Mouse (Mus musculus) kidney, embryonic 15.5 days (tissue): ENCODE data around the gene 4930548H24Rik. TPM values are rescaled to one million over a fixed set of nuclear protein-coding genes. Genes with fewer than 3 reads are reported as not detected.
"Not testable (repeated sequence)": the region's sequence is repeated elsewhere in the genome, so short reads cannot be mapped to it uniquely, and the experiment has no call there.

Source experiments
- ATAC-seq: fragments of 200-750 bp; cut with Nextera tagmentation; replicated peaks from 2 replicates; pipeline ENCODE4 v1.8.0; 2017; ENCODE audit warnings: moderate TSS enrichment; ENCODE audit not compliant: low FRiP score
- H3K27ac ChIP-seq: fragments of 300-500 bp; sonication (generic); 2 replicates; pipeline ENCODE4 v1.5.1; 2015; ENCODE audit warnings: mild to moderate bottlenecking, inconsistent platforms
- H3K27me3 ChIP-seq: fragments of 300-500 bp; sonication (generic); 2 replicates; pipeline ENCODE4 v1.6.1; 2015; ENCODE audit warnings: inconsistent platforms
- H3K36me3 ChIP-seq: fragments of 300-500 bp; sonication (generic); 2 replicates; pipeline ENCODE4 v1.6.1; 2015; ENCODE audit warnings: inconsistent platforms
- H3K4me1 ChIP-seq: fragments of 300-500 bp; sonication (generic); 2 replicates; pipeline ENCODE4 v1.6.1; 2015; ENCODE audit warnings: inconsistent platforms
- H3K4me2 ChIP-seq: fragments of 300-500 bp; sonication (generic); 2 replicates; pipeline ENCODE4 v1.6.1; 2015; ENCODE audit warnings: moderate library complexity, mild to moderate bottlenecking, inconsistent platforms
- H3K4me3 ChIP-seq: fragments of 300-500 bp; sonication (generic); replicated peaks from 2 replicates; pipeline ENCODE4 v1.5.1; 2015; ENCODE audit warnings: mild to moderate bottlenecking, inconsistent platforms
- H3K9ac ChIP-seq: fragments of 300-500 bp; sonication (generic); 2 replicates; pipeline ENCODE4 v1.6.1; 2015; ENCODE audit warnings: mild to moderate bottlenecking, inconsistent platforms
- H3K9me3 ChIP-seq: fragments of 300-500 bp; sonication (generic); replicated peaks from 2 replicates; pipeline ENCODE4 v1.6.1; 2016; ENCODE audit warnings: inconsistent platforms
- WGBS: fragments of 180-500 bp; shearing (Covaris S2); methylation state at CpG from one replicate; pipeline ENCODE4 v1.1.7; 2015; ENCODE audit warnings: mixed read lengths; 5-methylcytosine and 5-hydroxymethylcytosine counted together
- polyA plus RNA-seq: library from polyadenylated mRNA; unstranded; fragments of >200 nt; fragmentation: Nextera tagmentation; extraction: Ambion mirVana; gene quantifications from 2 replicates; pipeline ENCODE4 v1.2.1, GENCODE M21; 2015

4930548H24Rik gene
- polyA plus RNA-seq, 1 experiment from 2014 or later, result not detected

GRCm38 (mm10) chr5:31494513-31495297, 9.2 kb downstream of the 4930548H24Rik start, which contains the start of gene Gpn1:
Gpn1 (plus strand) TSS chr5:31494741.
- H3K36me3 ChIP-seq, result peaks cover 37% of the 10 kb centered on the region
- peak within 1 kb of the TSS; percentile 82 for H3K4me2 ChIP-seq
- no peaks in the 10 kb centered on the region for H3K9me3 ChIP-seq
- H3K27ac ChIP-seq, result no peak within 1 kb of the TSS
- WGBS, result under 1% methylated on average over 49 of the region's 49 CpGs
- ATAC-seq, result peak; percentile 100
- H3K4me1 ChIP-seq, result peaks cover 10% of the 10 kb centered on the region
- H3K9ac ChIP-seq, result peak within 1 kb of the TSS; percentile 76
- H3K27me3 ChIP-seq, result peaks cover 9% of the 10 kb centered on the region; the same call in 1 of the 2 replicates
- peak within 1 kb of the TSS; percentile 91 for H3K4me3 ChIP-seq

DNA sequence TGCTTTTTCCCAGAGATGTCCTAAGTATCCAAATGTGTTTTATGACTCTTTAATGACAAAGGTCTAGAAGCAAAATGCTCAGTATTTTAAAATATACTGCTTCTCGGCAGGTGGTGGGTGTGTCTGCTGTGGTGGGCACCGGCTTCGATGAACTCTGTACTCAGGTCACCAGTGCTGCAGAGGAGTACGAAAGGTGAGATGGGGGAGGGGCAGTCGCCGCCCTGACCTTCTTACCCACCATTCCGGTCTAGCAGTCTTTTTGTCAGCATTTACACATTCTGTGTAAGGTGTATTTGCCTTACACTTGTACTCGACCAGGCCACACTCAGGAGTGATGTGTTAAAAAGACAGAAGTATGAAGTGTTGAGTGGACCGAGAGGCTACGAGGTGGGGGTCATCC, 19.3 kb downstream of the 4930548H24Rik start:
- Histone ChIP-seq H3K9ac (no peak overlapping the region), H3K4me3 (no peak overlapping the region), H3K27me3 (no peaks in the 10 kb centered on the region), H3K4me2 (no peak overlapping the region), H3K27ac (no peak overlapping the region), H3K4me1 (no peaks in the 10 kb centered on the region), H3K36me3 (peaks cover 96% of the 10 kb centered on the region), H3K9me3 (no peaks in the 10 kb centered on the region)
- WGBS, result 84% methylated on average over 10 of the region's 10 CpGs
- ATAC-seq, result no peak

- Histone ChIP-seq H3K36me3 (peaks cover 93% of the 10 kb centered on the region), H3K9me3 (no peaks in the 10 kb centered on the region), H3K27ac (no peak overlapping the region), H3K4me3 (no peak overlapping the region), H3K4me1 (no peaks in the 10 kb centered on the region), H3K4me2 (no peak overlapping the region), H3K9ac (no peak overlapping the region), H3K27me3 (no peaks in the 10 kb centered on the region)
- 78% methylated on average over 1 of the region's 1 CpGs for WGBS
- ATAC-seq, result no peak
These were observed 26.9 kb downstream of the 4930548H24Rik start for GRCm38 (mm10) chr5:31512481-31512880.

DNA sequence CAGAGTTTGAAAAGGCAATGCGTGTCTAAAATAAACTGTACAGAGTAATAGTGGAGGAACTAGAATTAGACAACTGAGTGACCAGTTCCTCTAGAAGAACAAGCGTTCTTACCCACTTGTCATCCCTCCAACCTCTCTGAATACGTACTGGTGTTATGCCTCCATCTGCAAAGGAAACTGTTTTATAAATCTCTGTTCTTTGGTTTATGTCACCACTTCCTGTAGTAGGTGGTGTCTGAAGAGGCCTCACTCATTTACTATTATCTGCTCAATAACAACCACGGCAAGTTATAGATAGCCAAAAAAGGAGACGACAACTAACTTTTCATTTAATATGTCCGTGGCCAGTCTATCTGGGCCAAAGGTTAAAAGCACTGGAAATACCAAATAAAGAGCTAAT, 35.0 kb downstream of the 4930548H24Rik start:
- ATAC-seq, result no peak
- WGBS, result 91% methylated on average over 6 of the region's 6 CpGs

DNA sequence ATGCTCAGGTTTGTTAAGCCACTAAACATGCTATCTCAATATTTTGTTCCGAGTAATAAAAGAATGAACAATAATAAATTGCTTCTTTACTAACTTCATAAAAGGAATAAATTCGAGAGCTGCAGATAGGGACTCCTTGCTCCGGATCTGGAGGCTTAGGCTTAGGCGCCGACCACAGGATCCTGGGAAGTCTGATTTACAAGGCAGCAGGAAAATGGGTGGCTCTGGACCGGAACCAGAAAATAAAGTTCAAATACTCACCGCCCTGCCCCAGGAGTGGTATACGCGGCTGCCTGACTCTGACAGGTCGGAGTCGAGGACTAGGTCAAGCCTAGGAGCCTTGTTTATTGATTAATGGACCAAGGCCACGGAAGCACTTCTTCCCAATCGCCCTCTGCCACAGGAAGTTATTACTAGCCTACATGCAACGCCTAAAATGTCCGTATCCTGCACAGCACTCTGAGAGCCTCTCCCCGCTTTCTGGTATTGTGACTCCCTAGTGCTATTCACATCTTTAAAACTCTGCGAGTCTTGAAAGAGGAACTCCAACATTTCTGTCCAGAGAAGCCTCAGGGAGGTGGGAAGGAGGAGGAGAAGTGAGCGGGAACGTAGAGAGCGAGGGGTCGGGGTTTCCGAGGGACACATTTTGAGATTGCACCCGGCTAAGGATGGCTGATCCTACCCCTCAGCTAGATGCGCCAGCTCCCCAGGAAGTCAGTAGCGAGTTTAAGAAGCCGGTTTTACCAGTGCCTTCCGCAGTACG, 41.0 kb downstream of the 4930548H24Rik start, which contains the start of gene Slc4a1ap:
Gene Slc4a1ap, plus strand, starts transcription at position 642 of the 763 bp plus-strand sequence.
- Histone ChIP-seq H3K4me3 (peak within 1 kb of the TSS; percentile 84), H3K9ac (peak within 1 kb of the TSS; percentile 86), H3K27ac (peak within 1 kb of the TSS; percentile 93), H3K36me3 (peaks cover 48% of the 10 kb centered on the region), H3K9me3 (no peaks in the 10 kb centered on the region), H3K4me2 (peak within 1 kb of the TSS; percentile 94), H3K4me1 (peaks cover 21% of the 10 kb centered on the region), H3K27me3 (no peaks in the 10 kb centered on the region)
- WGBS, result under 1% methylated on average over 28 of the region's 28 CpGs
- peak; percentile 77 for ATAC-seq

More for the DNA sequence above, 35.0 kb downstream of the 4930548H24Rik start:
- Histone ChIP-seq H3K4me1 (peaks cover 2% of the 10 kb centered on the region), H3K4me3 (no peak overlapping the region), H3K9ac (no peak overlapping the region), H3K9me3 (no peaks in the 10 kb centered on the region), H3K4me2 (no peak overlapping the region), H3K27ac (no peak overlapping the region), H3K36me3 (peaks cover 75% of the 10 kb centered on the region), H3K27me3 (no peaks in the 10 kb centered on the region)

GRCm38 (mm10) chr5:31527117-31527680, 41.7 kb downstream of the 4930548H24Rik start:
- H3K9me3 ChIP-seq, result no peaks in the 10 kb centered on the region
- H3K27me3 ChIP-seq, result no peaks in the 10 kb centered on the region
- H3K27ac ChIP-seq, result peak overlapping the region; percentile 93
- peak overlapping the region; percentile 86 for H3K9ac ChIP-seq
- H3K4me2 ChIP-seq, result peak overlapping the region; percentile 94
- 3% methylated on average over 40 of the region's 40 CpGs for WGBS
- 0 out of 2 replicates have a peak, but pooled peaks have one; percentile 33 for ATAC-seq
- H3K4me1 ChIP-seq, result peaks cover 21% of the 10 kb centered on the region
- peak overlapping the region; percentile 84 for H3K4me3 ChIP-seq
- peaks cover 49% of the 10 kb centered on the region for H3K36me3 ChIP-seq

- Histone ChIP-seq H3K9ac (peak within 1 kb of the TSS; percentile 86), H3K4me2 (peak within 1 kb of the TSS; percentile 94), H3K4me3 (peak within 1 kb of the TSS; percentile 84), H3K27ac (peak within 1 kb of the TSS; percentile 93), H3K4me1 (peaks cover 21% of the 10 kb centered on the region), H3K36me3 (peaks cover 49% of the 10 kb centered on the region)
- ATAC-seq, H3K9me3 ChIP-seq, H3K27me3 ChIP-seq: not testable (repeated sequence)
- 83% methylated on average over 11 of the region's 11 CpGs for WGBS
These were observed 42.2 kb downstream of the 4930548H24Rik start, which contains the start of gene Supt7l for GRCm38 (mm10) chr5:31527707-31528106. Supt7l (minus strand) TSS chr5:31527807.

DNA sequence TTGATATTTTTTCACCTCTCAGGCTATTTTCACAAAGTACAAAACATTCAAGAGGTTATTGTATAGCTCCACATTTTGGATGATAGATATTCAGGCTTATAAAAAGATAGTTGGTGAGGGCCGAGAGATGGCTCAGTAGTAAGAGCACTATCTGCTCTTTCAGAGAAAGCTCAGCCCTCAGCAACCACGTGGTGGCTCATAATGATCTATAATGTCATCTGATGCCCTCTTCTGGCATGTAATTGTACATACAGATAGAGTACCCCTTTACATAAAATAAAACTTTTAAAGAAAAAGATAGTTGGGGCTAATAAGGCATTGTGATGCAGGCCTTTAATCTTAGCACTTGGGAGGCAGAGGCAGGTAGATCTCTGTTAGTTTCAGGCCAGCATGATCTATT, 43.0 kb downstream of the 4930548H24Rik start:
- WGBS, result 57% methylated on average over 2 of the region's 2 CpGs
- H3K4me2 ChIP-seq, result peak overlapping the region; percentile 94; the same call in 1 of the 2 replicates

GRCm38 (mm10) chr5:31535228-31535627, 49.7 kb downstream of the 4930548H24Rik start:
- Histone ChIP-seq H3K9me3 (no peaks in the 10 kb centered on the region), H3K27ac (no peak overlapping the region), H3K4me2 (no peak overlapping the region), H3K4me1 (no peaks in the 10 kb centered on the region), H3K36me3 (peaks cover 93% of the 10 kb centered on the region), H3K4me3 (no peak overlapping the region), H3K27me3 (no peaks in the 10 kb centered on the region), H3K9ac (no peak overlapping the region)
- ATAC-seq, result no peak
- 89% methylated on average over 2 of the region's 2 CpGs for WGBS

More for the DNA sequence above, 43.0 kb downstream of the 4930548H24Rik start:
- Histone ChIP-seq H3K27ac (no peak overlapping the region), H3K27me3 (no peaks in the 10 kb centered on the region), H3K36me3 (peaks cover 51% of the 10 kb centered on the region), H3K4me3 (no peak overlapping the region; the same call in 1 of the 2 replicates), H3K9ac (no peak overlapping the region), H3K4me1 (peaks cover 21% of the 10 kb centered on the region), H3K9me3 (no peaks in the 10 kb centered on the region)
- no peak for ATAC-seq
